Mouse (Mus musculus) ES-Bruce4 (cell line): ENCODE results near the gene Cit.

ENCODE experiments used
- CTCF ChIP-seq: IDR thresholded peaks from one replicate; pipeline ENCODE4 v1.8.1; 2011; ENCODE audit warnings: low read depth, low read length
- POLR2A ChIP-seq: IDR thresholded peaks from one replicate; pipeline ENCODE4 v1.8.1; 2011; ENCODE audit warnings: low read length; ENCODE audit not compliant: insufficient read depth

- TF ChIP-seq POLR2A (no peak), CTCF (no peak)
Observed at GRCm38 (mm10) chr5:115958814-115959213, 113.7 kb downstream of the Cit start.
